Mouse (Mus musculus) limb, embryonic 14.5 days (tissue): ENCODE measurements around the gene Rarg. TPM values are rescaled to one million over a fixed set of nuclear protein-coding genes. Genes with fewer than 3 reads are reported as not detected.
"Not testable (repeated sequence)": the region's sequence is repeated elsewhere in the genome, so short reads cannot be mapped to it uniquely, and the experiment has no call there.

Source experiments
- ATAC-seq: fragments of 200-750 bp; cut with Nextera tagmentation; 2 replicates; pipeline ENCODE4 v1.8.0; 2017; ENCODE audit warnings: low read depth, moderate number of reproducible peaks, moderate TSS enrichment; ENCODE audit not compliant: low FRiP score
- DNase-seq: peaks from one replicate; pipeline ENCODE4 v3.0.0-alpha.2; 2015; ENCODE audit warnings: low spot score
- H3K27ac ChIP-seq: fragments of 300-500 bp; sonication (generic); replicated peaks from 2 replicates; pipeline ENCODE4 v1.5.1; 2014; ENCODE audit warnings: low read depth, mild to moderate bottlenecking, low read length, moderate library complexity, mixed read lengths
- H3K27me3 ChIP-seq: fragments of 300-500 bp; sonication (generic); 2 replicates; pipeline ENCODE4 v1.6.1; 2014; ENCODE audit warnings: low read length, mixed read lengths; ENCODE audit not compliant: control insufficient read depth, insufficient read depth
- H3K36me3 ChIP-seq: fragments of 300-500 bp; sonication (generic); 2 replicates; pipeline ENCODE4 v1.6.1; 2014; ENCODE audit warnings: mild to moderate bottlenecking, low read length, moderate library complexity, mixed read lengths; ENCODE audit not compliant: control insufficient read depth, insufficient read depth
- H3K4me1 ChIP-seq: fragments of 300-500 bp; sonication (generic); 2 replicates; pipeline ENCODE4 v1.6.1; 2014; ENCODE audit warnings: antibody characterized with exemption, low read length, mixed read lengths; ENCODE audit not compliant: control insufficient read depth, insufficient read depth
- H3K4me2 ChIP-seq: fragments of 300-500 bp; sonication (generic); replicated peaks from 2 replicates; pipeline ENCODE4 v1.6.1; 2014; ENCODE audit warnings: low read depth, mild to moderate bottlenecking, low read length, moderate library complexity; ENCODE audit not compliant: severe bottlenecking
- H3K4me3 ChIP-seq: fragments of 300-500 bp; sonication (generic); replicated peaks from 2 replicates; pipeline ENCODE4 v1.5.1; 2014; ENCODE audit warnings: low read length
- H3K9ac ChIP-seq: fragments of 300-500 bp; sonication (generic); 2 replicates; pipeline ENCODE4 v1.6.1; 2014; ENCODE audit warnings: mild to moderate bottlenecking, low read depth, low read length, moderate library complexity; ENCODE audit not compliant: severe bottlenecking
- H3K9me3 ChIP-seq: fragments of 300-500 bp; sonication (generic); 2 replicates; pipeline ENCODE4 v1.6.1; 2016; ENCODE audit warnings: low read length; ENCODE audit not compliant: control insufficient read depth
- POLR2A ChIP-seq: fragments of 200-500 bp; IDR thresholded peaks from 2 replicates; pipeline ENCODE4 v1.8.0; 2012; ENCODE audit warnings: inconsistent platforms, mild to moderate bottlenecking, moderate library complexity, borderline replicate concordance; ENCODE audit not compliant: insufficient read depth, insufficient read length; ENCODE audit errors: extremely low read depth
- WGBS: fragments of 180-500 bp; shearing (Covaris S2); extraction: QIAGEN DNeasy Blood & Tissue Kit; methylation state at CpG from one replicate; pipeline ENCODE4 v1.1.7; 2014; 5-methylcytosine and 5-hydroxymethylcytosine counted together
- polyA plus RNA-seq, 2 experiments: library from polyadenylated mRNA; depleted of rRNA in 1 of 2; stranded (reverse) in 1 of 2; unstranded in 1 of 2; fragments of >200 nt; fragmentation: Nextera tagmentation in 1 of 2; extraction: Ambion mirVana in 1 of 2; gene quantifications; 2 replicates each; pipeline versions ENCODE4 v1.2.1 to v1.2.3; 2012 to 2014

Gene Rarg
- polyA plus RNA-seq, 2 experiments = 115 to 135 TPM

GRCm38 (mm10) chr15:102233896-102234295, 23.4 kb downstream of the Rarg start:
- Histone ChIP-seq H3K27me3 (no peaks in the 10 kb centered on the region), H3K36me3 (peaks cover 50% of the 10 kb centered on the region), H3K9ac (no peak overlapping the region), H3K4me1 (0 out of 2 replicates have a peak, but pooled peaks cover 3% of the 10 kb centered on the region), H3K4me3 (no peak overlapping the region), H3K4me2 (no peak overlapping the region), H3K27ac (no peak overlapping the region), H3K9me3 (no peaks in the 10 kb centered on the region)
- DNase-seq (no peak), ATAC-seq (no peak)
- no peak for TF ChIP-seq POLR2A
- WGBS = 0% methylated on average over 1 of the region's 2 CpGs

GRCm38 (mm10) chr15:102232764-102233163, 24.6 kb downstream of the Rarg start:
- WGBS = 48% methylated on average over 7 of the region's 7 CpGs
- Histone ChIP-seq H3K9ac (no peak overlapping the region), H3K4me2 (no peak overlapping the region), H3K27me3 (no peaks in the 10 kb centered on the region), H3K4me3 (no peak overlapping the region), H3K9me3 (no peaks in the 10 kb centered on the region), H3K4me1 (0 out of 2 replicates have a peak, but pooled peaks cover 3% of the 10 kb centered on the region), H3K36me3 (peaks cover 38% of the 10 kb centered on the region), H3K27ac (no peak overlapping the region)
- ATAC-seq = no peak
- DNase-seq = no peak
- no peak for TF ChIP-seq POLR2A

- no peaks in the 10 kb centered on the region for H3K9me3 ChIP-seq
- H3K4me1 ChIP-seq = 0 out of 2 replicates have a peak, but pooled peaks cover 3% of the 10 kb centered on the region
- no peak within 1 kb of the TSS for H3K4me3 ChIP-seq
- no peak within 1 kb of the TSS for H3K9ac ChIP-seq
- no peak within 1 kb of the TSS for H3K4me2 ChIP-seq
- DNase-seq (no peak), ATAC-seq (no peak)
- 35% methylated on average over 6 of the region's 6 CpGs for WGBS
- no peak within 1 kb of the TSS for H3K27ac ChIP-seq
- no peak for TF ChIP-seq POLR2A
- peaks cover 28% of the 10 kb centered on the region for H3K36me3 ChIP-seq
- no peaks in the 10 kb centered on the region for H3K27me3 ChIP-seq
These were observed 25.6 kb downstream of the Rarg start, which contains the start of gene Itgb7 for GRCm38 (mm10) chr15:102231748-102232147. Gene Itgb7, minus strand, starts transcription at chr15:102231944.

GRCm38 (mm10) chr15:102230408-102231321, 26.7 kb downstream of the Rarg start:
- peaks cover 17% of the 10 kb centered on the region for H3K36me3 ChIP-seq
- DNase-seq = no peak
- no peak overlapping the region for H3K4me3 ChIP-seq
- H3K27ac ChIP-seq = no peak overlapping the region
- 0 out of 2 replicates have a peak, but pooled peaks cover 3% of the 10 kb centered on the region for H3K4me1 ChIP-seq
- TF ChIP-seq POLR2A = no peak
- H3K27me3 ChIP-seq = no peaks in the 10 kb centered on the region
- ATAC-seq = no peak
- H3K9me3 ChIP-seq = no peaks in the 10 kb centered on the region
- no peak overlapping the region for H3K4me2 ChIP-seq
- H3K9ac ChIP-seq = no peak overlapping the region
- WGBS = 75% methylated on average over 17 of the region's 17 CpGs

GRCm38 (mm10) chr15:102225619-102226018, 31.7 kb downstream of the Rarg start:
- H3K27ac ChIP-seq, H3K4me1 ChIP-seq, H3K4me2 ChIP-seq, H3K27me3 ChIP-seq, H3K9ac ChIP-seq, H3K9me3 ChIP-seq, ATAC-seq, H3K36me3 ChIP-seq, DNase-seq, H3K4me3 ChIP-seq: not testable (repeated sequence)
- 74% methylated on average over 6 of the region's 6 CpGs for WGBS
